Mouse (Mus musculus) CH12.LX (cell line): ENCODE results near the gene Rab3a. TPM values are rescaled to one million over a fixed set of nuclear protein-coding genes. Genes with fewer than 3 reads are reported as not detected.

ENCODE experiments used
- DNase-seq: peaks from one replicate; pipeline ENCODE4 v3.0.0-alpha.2; 2013; ENCODE audit errors: extremely low read depth
- H3K27ac ChIP-seq: 2 replicates; pipeline ENCODE4 v1.5.1; 2012; ENCODE audit warnings: low read depth, mild to moderate bottlenecking, control low read depth, moderate library complexity; ENCODE audit not compliant: insufficient read depth
- H3K27me3 ChIP-seq: replicated peaks from 2 replicates; pipeline ENCODE3; 2012; ENCODE audit warnings: inconsistent platforms
- H3K36me3 ChIP-seq, 2 experiments: replicated peaks in 1 of 2; 2 replicates each; pipeline versions ENCODE3 to v1.6.1; 2012; ENCODE audit warnings: inconsistent platforms in 1 of 2, low read length in 1 of 2, mild to moderate bottlenecking in 1 of 2, mixed read lengths in 1 of 2, moderate library complexity in 1 of 2; ENCODE audit not compliant: control insufficient read depth in 1 of 2, insufficient read depth in 1 of 2
- H3K4me1 ChIP-seq, 2 experiments: 2 replicates each; pipeline ENCODE4 v1.6.1; 2012; ENCODE audit warnings: inconsistent platforms in 1 of 2, moderate library complexity in 1 of 2; ENCODE audit not compliant: insufficient read depth in 2 of 2, control insufficient read depth in 1 of 2
- H3K4me2 ChIP-seq: 2 replicates; pipeline ENCODE4 v1.6.1; 2012; ENCODE audit warnings: low read depth, mild to moderate bottlenecking, control low read depth; ENCODE audit not compliant: poor library complexity, insufficient read depth, severe bottlenecking
- H3K4me3 ChIP-seq, 3 experiments: fragments of 150-350 bp in 1 of 3; sonication (generic) in 1 of 3; replicated peaks in 1 of 3; 2 replicates each; pipeline versions ENCODE3 to v1.5.1; 2011 to 2012; ENCODE audit warnings: low read depth in 2 of 3, low read length in 2 of 3, mild to moderate bottlenecking in 2 of 3, moderate library complexity in 2 of 3, control low read depth in 1 of 3, improper control_type of control experiment in 1 of 3, inconsistent platforms in 1 of 3, mixed read lengths in 1 of 3; ENCODE audit not compliant: poor library complexity in 1 of 3
- H3K79me2 ChIP-seq: replicated peaks from 2 replicates; pipeline ENCODE4 v1.6.1; 2012; ENCODE audit warnings: mild to moderate bottlenecking, moderate library complexity; ENCODE audit not compliant: control insufficient read depth, poor library complexity, insufficient read depth, severe bottlenecking; ENCODE audit errors: extremely low read depth
- H3K9ac ChIP-seq: 2 replicates; pipeline ENCODE4 v1.6.1; 2012; ENCODE audit warnings: low read depth, mild to moderate bottlenecking, control low read depth, moderate library complexity; ENCODE audit not compliant: insufficient read depth
- H3K9me3 ChIP-seq: replicated peaks from 2 replicates; pipeline ENCODE3; 2012; ENCODE audit warnings: low read length, inconsistent platforms, mixed read lengths
- BHLHE40 ChIP-seq: IDR thresholded peaks from 2 replicates; pipeline ENCODE4 v1.6.1; 2011; ENCODE audit warnings: mild to moderate bottlenecking, low read depth, low read length, improper control_type of control experiment
- CHD1 ChIP-seq: IDR thresholded peaks from 2 replicates; pipeline ENCODE4 v1.6.1; 2012; ENCODE audit warnings: low read depth, low read length, improper control_type of control experiment, inconsistent platforms
- CHD2 ChIP-seq: IDR thresholded peaks from 2 replicates; pipeline ENCODE4 v1.6.1; 2011; ENCODE audit warnings: low read length, improper control_type of control experiment
- E2F4 ChIP-seq: IDR thresholded peaks from 2 replicates; pipeline ENCODE4 v1.6.1; 2011; ENCODE audit warnings: low read depth, low read length, improper control_type of control experiment; ENCODE audit not compliant: insufficient replicate concordance
- ELF1 ChIP-seq: IDR thresholded peaks from 2 replicates; pipeline ENCODE4 v1.6.1; 2014; ENCODE audit warnings: low read depth, mild to moderate bottlenecking, inconsistent platforms, low read length, improper control_type of control experiment
- EP300 ChIP-seq: IDR thresholded peaks from 2 replicates; pipeline ENCODE4 v1.6.1; 2011; ENCODE audit warnings: low read length, improper control_type of control experiment
- GABPA ChIP-seq: IDR thresholded peaks from 2 replicates; pipeline ENCODE4 v1.6.1; 2012; ENCODE audit warnings: low read depth, low read length, improper control_type of control experiment, inconsistent platforms; ENCODE audit not compliant: insufficient replicate concordance
- HCFC1 ChIP-seq: IDR thresholded peaks from 2 replicates; pipeline ENCODE4 v1.6.1; 2012; ENCODE audit warnings: low read depth, mild to moderate bottlenecking, inconsistent platforms, low read length, improper control_type of control experiment
- IRF4 ChIP-seq: IDR thresholded peaks from 2 replicates; pipeline ENCODE4 v1.6.1; 2014; ENCODE audit warnings: low read depth, mild to moderate bottlenecking, inconsistent platforms, low read length, improper control_type of control experiment
- JUND ChIP-seq: conservative IDR thresholded peaks from 2 replicates; pipeline ENCODE4 v1.6.1; 2011; ENCODE audit warnings: low read depth, low read length, improper control_type of control experiment
- MAFK ChIP-seq: IDR thresholded peaks from 2 replicates; pipeline ENCODE4 v1.6.1; 2011; ENCODE audit warnings: low read length, improper control_type of control experiment; ENCODE audit not compliant: insufficient replicate concordance
- MAX ChIP-seq: IDR thresholded peaks from 2 replicates; pipeline ENCODE4 v1.6.1; 2011; ENCODE audit warnings: low read length, improper control_type of control experiment
- MAZ ChIP-seq: IDR thresholded peaks from 2 replicates; pipeline ENCODE4 v1.6.1; 2012; ENCODE audit warnings: low read depth, mild to moderate bottlenecking, inconsistent platforms, low read length, improper control_type of control experiment, moderate library complexity
- MYC ChIP-seq: IDR thresholded peaks from 2 replicates; pipeline ENCODE4 v1.6.1; 2011; ENCODE audit warnings: low read depth, mild to moderate bottlenecking, improper control_type of control experiment, low read length
- NELFE ChIP-seq: IDR thresholded peaks from 2 replicates; pipeline ENCODE4 v1.6.1; 2011; ENCODE audit warnings: low read depth, low read length, improper control_type of control experiment
- NRF1 ChIP-seq: IDR thresholded peaks from 2 replicates; pipeline ENCODE4 v1.6.1; 2014; ENCODE audit warnings: low read depth, mild to moderate bottlenecking, inconsistent platforms, low read length, improper control_type of control experiment, moderate library complexity
- PAX5 ChIP-seq: IDR thresholded peaks from 2 replicates; pipeline ENCODE4 v1.6.1; 2012; ENCODE audit warnings: low read length, inconsistent platforms, mixed read lengths
- POLR2A ChIP-seq: IDR thresholded peaks from 2 replicates; pipeline ENCODE4 v1.6.1; 2011; ENCODE audit warnings: low read depth, mild to moderate bottlenecking, improper control_type of control experiment, low read length
- POLR2AphosphoS2 ChIP-seq: IDR thresholded peaks from 2 replicates; pipeline ENCODE4 v1.6.1; 2011; ENCODE audit warnings: low read depth, low read length, improper control_type of control experiment
- RAD21 ChIP-seq: IDR thresholded peaks from 2 replicates; pipeline ENCODE4 v1.6.1; 2011; ENCODE audit warnings: low read depth, mild to moderate bottlenecking, low read length, improper control_type of control experiment, moderate library complexity
- TBP ChIP-seq: conservative IDR thresholded peaks from 2 replicates; pipeline ENCODE4 v1.6.1; 2011; ENCODE audit warnings: low read depth, low read length, improper control_type of control experiment
- UBTF ChIP-seq: IDR thresholded peaks from 2 replicates; pipeline ENCODE4 v1.6.1; 2012; ENCODE audit warnings: low read depth, mild to moderate bottlenecking, inconsistent platforms, low read length, improper control_type of control experiment, moderate library complexity
- USF1 ChIP-seq: IDR thresholded peaks from 2 replicates; pipeline ENCODE4 v1.6.1; 2014; ENCODE audit warnings: low read depth, mild to moderate bottlenecking, inconsistent platforms, low read length, improper control_type of control experiment
- ZC3H11A ChIP-seq: IDR thresholded peaks from 2 replicates; pipeline ENCODE4 v1.6.1; 2012; ENCODE audit warnings: low read depth, mild to moderate bottlenecking, inconsistent platforms, low read length, improper control_type of control experiment
- ZMIZ1 ChIP-seq: IDR thresholded peaks from 2 replicates; pipeline ENCODE4 v1.6.1; 2012; ENCODE audit warnings: low read depth, mild to moderate bottlenecking, inconsistent platforms, low read length, improper control_type of control experiment
- ZNF384 ChIP-seq: IDR thresholded peaks from 2 replicates; pipeline ENCODE4 v1.6.1; 2012; ENCODE audit warnings: low read depth, low read length, improper control_type of control experiment, inconsistent platforms
- dilution Hi-C: fragments of 300-500 bp; cut with MboI; formaldehyde crosslinking; loops from 2 replicates; pipeline ENCODE4 v1.14.3; 2020; ENCODE audit warnings: low sequenced_read_pairs; ENCODE audit not compliant: extremely low pct_unique_long_range_greater_than_20kb, extremely low pct_ligation_motif_present
- in situ Hi-C: fragments of 300-500 bp; cut with MboI; formaldehyde crosslinking; loops from 3 replicates; pipeline ENCODE4 v1.14.3; 2019; ENCODE audit warnings: low sequenced_read_pairs, low pct_ligation_motif_present, low pct_unique_long_range_greater_than_20kb, mixed read lengths
- polyA plus RNA-seq: library from polyadenylated mRNA; unstranded; fragments of >175 nt; gene quantifications from 2 replicates; pipeline ENCODE4 v1.2.1, GENCODE M21; 2012; ENCODE audit warnings: low read depth; ENCODE audit not compliant: insufficient read length
- total RNA-seq, 2 experiments: library from RNA; depleted of rRNA; stranded (reverse); fragments of 300-350 nt in 1 of 2; fragments of >200 nt in 1 of 2; gene quantifications; 2 replicates each; pipeline ENCODE4 v1.2.3; 2012 to 2014

Rab3a gene
- total and polyA plus RNA-seq, 3 experiments: 0.87 to 1.9 (median 0.99) TPM

DNA sequence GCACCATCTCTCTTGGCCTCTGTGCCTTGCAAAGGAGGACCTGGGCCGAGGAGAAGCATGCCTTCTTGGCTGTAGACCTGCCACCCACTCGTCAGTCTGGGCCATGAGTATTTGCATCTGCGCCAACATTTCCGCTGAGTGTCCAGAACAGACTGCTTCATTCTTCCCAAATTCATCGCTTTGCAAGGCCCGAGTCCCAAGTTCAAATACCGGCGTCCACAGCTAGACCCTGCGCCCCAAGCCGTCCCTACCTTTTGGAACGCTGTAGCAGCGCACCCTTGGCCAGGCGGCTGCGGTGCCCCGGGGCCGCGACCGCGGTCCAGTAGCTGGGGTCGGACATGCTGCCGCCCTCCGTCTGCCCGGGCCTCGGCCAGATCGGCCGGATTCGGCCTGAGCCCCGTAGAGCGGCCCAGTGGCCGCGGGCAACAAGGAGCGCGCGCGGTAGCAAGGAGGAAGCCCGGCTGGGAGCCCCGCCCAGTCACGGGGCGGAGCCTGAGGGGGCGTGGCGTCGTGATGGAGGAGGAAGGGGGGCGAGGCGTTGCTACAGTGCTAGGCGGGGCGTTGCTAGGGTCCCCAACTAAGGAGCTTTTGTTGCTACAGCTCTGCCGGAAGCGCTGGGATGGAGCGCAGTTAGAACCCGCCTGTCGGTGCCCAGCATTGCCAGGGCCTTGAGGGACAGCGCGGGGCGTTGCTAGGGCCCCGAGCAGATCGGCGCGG, 37.7 kb downstream of the Rab3a start (continued):
- TF ChIP-seq ZC3H11A: no peak
- no peak for TF ChIP-seq EP300
- TF ChIP-seq MYC: no peak
- TF ChIP-seq NELFE: peak; percentile 79
- TF ChIP-seq UBTF: no peak
- TF ChIP-seq POLR2AphosphoS2: peak; percentile 68; the same call in 1 of the 2 replicates
- 0 out of 2 replicates have a peak, but pooled peaks have one; percentile 24 for TF ChIP-seq TBP
- TF ChIP-seq PAX5: no peak
- TF ChIP-seq ZNF384: no peak
- TF ChIP-seq E2F4: no peak
- peak; percentile 82 for TF ChIP-seq ELF1

DNA sequence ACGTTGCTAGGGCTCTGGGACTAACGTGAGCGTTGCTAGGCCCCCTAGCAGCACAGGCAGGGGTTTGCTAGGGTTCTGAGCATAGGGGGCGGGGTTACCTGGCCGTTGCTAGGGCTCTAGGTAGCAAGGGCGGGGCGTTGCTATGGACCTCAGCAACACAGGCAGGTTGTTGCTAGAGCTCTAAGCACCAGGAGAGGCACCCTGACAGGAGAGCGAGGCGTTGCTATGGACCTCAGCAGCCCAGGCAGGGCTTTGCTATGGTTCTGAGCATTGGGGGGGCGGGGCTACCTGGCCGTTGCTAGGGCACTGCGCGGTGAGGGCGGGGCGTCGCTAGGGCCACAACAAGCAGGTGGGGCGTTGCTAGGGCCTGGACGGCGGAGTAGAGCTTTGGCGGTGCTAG, 38.2 kb downstream of the Rab3a start:
- DNase-seq: peak; percentile 66

DNA sequence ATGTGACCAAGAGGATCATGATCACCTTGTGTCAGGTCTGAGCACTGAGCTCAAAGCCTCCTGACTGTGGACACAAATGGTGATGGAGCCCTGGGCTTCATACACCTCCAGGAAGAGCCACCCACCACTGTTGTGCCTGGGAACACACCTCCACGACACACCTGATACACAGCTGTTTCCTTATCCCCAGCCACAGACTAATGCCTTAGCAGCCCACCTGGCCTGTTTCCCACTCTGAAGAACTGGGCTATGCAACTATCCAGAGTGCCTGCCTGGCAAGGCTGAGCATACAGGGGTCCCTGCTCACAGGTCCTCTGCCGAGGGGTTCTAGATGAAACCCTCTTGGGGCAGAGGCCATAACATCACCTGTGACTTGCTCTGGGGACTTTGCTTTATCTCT, 39.7 kb downstream of the Rab3a start:
- Histone ChIP-seq H3K4me2 (no peak overlapping the region), H3K79me2 (peaks cover 4% of the 10 kb centered on the region; the same call in 1 of the 2 replicates), H3K9ac (no peak overlapping the region), H3K4me3 (no peak overlapping the region), H3K4me1 (peaks cover 21 to 40% of the 10 kb centered on the region in 2 experiments), H3K27ac (no peak overlapping the region), H3K27me3 (peaks cover 37% of the 10 kb centered on the region), H3K36me3 (peaks cover 8 to 16% of the 10 kb centered on the region in 2 experiments), H3K9me3 (no peaks in the 10 kb centered on the region)
- in situ Hi-C loops (no loop called here), dilution Hi-C loops (no loop called here)
- TF ChIP-seq MAX (no peak), POLR2A (no peak), MYC (no peak), RAD21 (no peak), JUND (no peak), E2F4 (no peak), CHD1 (no peak), NRF1 (no peak), CHD2 (no peak), UBTF (no peak), MAFK (no peak), ZMIZ1 (no peak), USF1 (no peak), POLR2AphosphoS2 (no peak), BHLHE40 (no peak), HCFC1 (no peak)
- DNase-seq: no peak

More for the DNA sequence above, 38.2 kb downstream of the Rab3a start:
- Histone ChIP-seq H3K9ac (no peak overlapping the region), H3K79me2 (peaks cover 4% of the 10 kb centered on the region; the same call in 1 of the 2 replicates), H3K27ac (peak overlapping the region; percentile 14; the same call in 1 of the 2 replicates), H3K9me3 (no peaks in the 10 kb centered on the region), H3K4me1 (peaks cover 19 to 36% of the 10 kb centered on the region in 2 experiments), H3K36me3 (peaks cover 23 to 31% of the 10 kb centered on the region in 2 experiments), H3K4me2 (peak overlapping the region; percentile 53; the same call in 1 of the 2 replicates), H3K4me3 (peak overlapping the region; percentile 13 to 81 (median 58))
- in situ Hi-C loops: no loop called here
- dilution Hi-C loops: no loop called here
- TF ChIP-seq PAX5 (no peak), CHD2 (no peak), MAZ (0 out of 2 replicates have a peak, but pooled peaks have one; percentile 5), MYC (no peak), GABPA (no peak), IRF4 (no peak)
- TF ChIP-seq, all 38 proteins: peak for 1
- H3K27me3 ChIP-seq: peaks cover 36% of the 10 kb centered on the region
